Mouse (Mus musculus): Measurements from ENCODE around the gene Rapgefl1.
"Not testable (repeated sequence)": the region's sequence is repeated elsewhere in the genome, so short reads cannot be mapped to it uniquely, and the experiment has no call there.

Rapgefl1 gene

DNA sequence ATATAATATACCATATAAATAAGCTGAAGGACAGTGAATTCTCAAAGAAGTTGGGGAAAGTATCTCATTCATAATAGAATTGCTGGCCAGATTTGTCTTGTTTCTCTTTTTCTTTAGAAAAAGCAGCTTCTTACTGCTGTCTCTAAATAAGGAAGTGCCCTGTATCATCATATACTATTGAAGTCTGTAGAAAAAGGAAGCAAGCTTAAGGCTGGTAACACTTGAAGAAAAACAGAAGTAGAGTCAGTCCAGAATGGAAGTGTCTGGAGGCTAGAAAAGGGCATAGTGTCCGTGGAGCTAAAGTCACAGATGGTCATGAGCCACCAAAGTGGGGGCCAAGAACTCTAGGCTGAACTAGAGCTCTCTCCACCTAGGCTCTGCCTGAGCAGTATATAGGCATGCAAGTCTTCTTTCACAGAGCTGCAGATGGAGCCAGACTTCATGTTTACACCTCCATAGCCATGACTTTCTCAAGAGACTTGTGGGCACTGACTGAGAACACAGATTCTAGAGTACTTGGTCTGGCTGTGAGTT lies 19.8 kb upstream of the Rapgefl1 start:
- no peak for DNase-seq (ENCODE audit: low spot score)

DNA sequence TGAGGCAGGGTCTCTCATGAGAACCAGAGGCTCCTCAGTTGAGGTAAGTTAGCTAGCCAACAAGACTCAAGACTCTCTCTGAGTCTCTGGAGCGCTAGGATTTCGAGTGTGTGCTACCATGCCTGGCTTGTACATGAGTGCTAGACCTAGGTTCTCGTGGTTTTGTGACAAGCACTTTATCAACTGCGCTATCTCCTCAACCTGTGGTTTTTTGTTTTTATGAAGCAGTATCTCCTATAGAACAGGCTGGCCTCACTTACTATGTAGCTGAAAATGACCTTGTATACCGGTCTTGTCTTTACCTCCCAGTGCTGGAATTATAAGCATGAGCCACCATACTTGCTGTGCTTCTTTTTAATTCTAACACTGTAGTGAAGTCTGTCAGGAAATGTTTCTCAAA lies 15.6 kb upstream of the Rapgefl1 start:
- no peak for DNase-seq (ENCODE audit: low spot score)

DNA sequence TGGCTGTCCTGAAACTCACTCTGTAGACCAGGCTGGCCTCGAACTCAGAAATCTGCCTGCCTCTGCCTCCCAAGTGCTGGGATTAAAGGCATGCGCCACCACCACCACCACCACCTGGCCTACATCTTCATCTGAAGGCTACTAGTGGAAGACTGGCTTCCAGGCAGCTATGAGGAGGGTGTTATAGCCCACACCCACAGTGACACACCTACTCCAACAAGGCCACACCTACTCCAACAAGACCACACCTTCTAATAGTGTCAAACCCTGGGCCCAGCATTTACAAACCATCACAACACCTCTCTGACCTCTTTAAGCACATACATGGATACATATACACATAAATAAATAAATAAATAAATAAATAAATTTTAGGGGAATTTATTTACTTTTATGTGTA lies 10.5 kb upstream of the Rapgefl1 start:
- DNase-seq (ENCODE audit: low spot score): not testable (repeated sequence)

DNA sequence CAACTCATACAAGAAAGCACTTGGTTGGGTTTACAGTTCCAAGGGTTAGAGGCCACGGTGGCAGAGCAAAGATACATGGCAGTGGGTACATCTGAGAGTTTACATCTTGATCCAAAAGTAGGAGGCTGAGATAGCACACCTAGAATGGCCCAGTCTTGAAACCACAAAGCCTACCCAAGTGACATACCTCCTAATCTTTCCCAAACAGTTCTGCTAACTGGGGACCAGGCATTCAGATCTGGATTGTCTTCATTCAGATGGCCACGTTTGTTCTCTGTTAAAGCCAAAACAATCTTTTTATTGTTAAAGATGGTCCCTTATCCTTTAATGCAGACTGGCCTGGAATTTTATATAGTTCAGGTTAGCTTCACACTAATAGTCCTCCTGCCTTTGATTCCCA lies 8.7 kb upstream of the Rapgefl1 start:
- DNase-seq (ENCODE audit: low spot score): no peak

DNA sequence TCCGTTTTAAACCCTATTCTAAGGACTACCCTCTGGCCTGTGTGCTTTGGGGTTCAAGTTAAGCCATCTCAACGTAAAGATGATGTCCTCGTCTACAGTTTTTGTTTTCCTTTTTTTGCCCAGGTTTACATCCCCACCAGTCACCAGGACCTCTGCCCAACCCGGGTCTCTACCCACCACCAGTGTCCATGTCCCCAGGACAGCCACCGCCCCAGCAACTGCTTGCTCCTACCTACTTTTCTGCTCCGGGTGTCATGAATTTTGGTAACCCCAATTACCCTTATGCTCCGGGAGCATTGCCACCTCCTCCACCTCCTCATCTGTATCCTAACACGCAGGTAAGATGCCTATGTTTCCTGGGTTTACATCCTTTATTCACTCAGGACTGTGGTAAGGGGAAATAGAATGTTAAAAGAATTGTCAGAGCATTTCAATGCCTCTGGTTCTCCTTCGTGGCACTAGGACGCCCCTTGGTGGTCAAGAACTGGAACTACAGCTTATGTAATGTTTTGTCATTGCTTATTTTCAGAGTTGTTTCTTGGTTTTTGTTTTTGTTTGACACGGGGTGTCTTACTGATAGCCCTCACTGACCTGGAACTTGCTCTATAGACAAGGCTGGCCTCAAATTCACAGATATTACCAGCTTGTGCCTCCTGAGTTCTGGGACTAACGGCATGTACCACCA lies 7.4 kb upstream of the Rapgefl1 start:
- peak; percentile 69 for DNase-seq (ENCODE audit: low spot score)

GRCm38 (mm10) chr11:98829875-98830274 lies 6.7 kb upstream of the Rapgefl1 start:
- DNase-seq (ENCODE audit: low spot score): peak; percentile 35

DNA sequence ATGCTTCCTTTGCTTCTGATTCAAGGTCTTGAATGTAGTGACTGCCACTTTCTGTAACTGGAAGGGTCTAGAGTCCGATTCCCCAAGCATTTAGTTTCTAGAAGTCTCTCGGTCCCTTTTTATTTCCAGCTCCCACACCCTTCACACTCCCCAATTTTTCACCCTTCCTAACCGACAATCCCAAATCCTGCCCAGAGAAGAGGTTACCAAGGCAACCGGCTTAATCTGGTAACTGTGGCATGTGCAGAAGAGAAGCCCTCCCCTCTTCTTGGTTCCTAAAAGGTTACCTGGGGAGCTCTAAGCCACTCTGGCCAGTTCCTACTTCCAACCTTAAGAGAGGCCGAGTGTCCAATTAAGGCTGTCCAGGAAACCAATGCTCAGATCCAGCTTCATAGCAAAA lies 1.3 kb upstream of the Rapgefl1 start:
- DNase-seq (ENCODE audit: low spot score): no peak

- no peak for DNase-seq (ENCODE audit: low spot score)
These were observed 860 bp upstream of the Rapgefl1 start for GRCm38 (mm10) chr11:98835725-98836124.

DNA sequence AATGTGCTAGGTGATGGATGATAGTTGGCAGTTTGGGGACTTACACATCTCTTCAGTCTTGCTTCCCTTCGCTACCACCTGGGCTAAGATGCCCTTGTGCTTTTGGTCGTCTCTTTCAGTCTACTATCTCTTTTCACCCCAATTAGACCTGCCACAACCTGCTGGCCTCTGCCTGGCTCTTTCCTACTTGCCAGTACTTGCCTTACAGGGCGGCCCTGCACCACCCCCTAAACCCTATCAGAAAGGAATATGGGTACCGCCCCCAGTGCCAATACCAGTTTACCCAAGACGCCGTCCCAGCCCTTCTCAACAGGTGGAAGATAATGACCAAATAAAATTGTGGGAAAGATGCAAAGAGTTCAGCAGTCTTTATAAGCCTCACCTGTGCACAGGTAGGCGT lies 457 bp upstream of the Rapgefl1 start:
- DNase-seq (ENCODE audit: low spot score): no peak

DNA sequence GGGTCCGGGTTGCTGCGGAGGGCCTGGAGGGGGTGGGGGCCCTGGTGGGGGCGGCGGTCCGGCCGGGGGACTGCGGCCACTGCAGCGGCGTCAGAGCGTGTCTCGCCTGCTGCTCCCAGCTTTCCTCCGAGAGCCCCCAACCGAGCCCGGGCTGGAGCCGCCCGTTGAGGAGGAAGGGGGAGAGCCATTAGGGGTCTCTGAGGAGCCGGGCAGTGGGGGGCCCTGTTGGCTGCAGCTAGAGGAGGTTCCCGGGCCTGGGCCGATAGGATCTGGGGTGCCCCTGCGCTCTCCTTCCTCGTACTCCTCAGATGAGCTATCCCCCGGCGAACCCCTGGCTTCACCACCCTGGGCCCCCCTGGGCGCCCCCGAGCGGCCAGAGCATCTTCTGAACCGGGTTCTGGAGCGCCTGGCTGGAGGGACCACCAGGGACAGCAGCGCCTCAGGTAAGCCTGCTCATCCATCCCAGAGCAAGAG lies 683 bp downstream of the Rapgefl1 start:
- no peak for DNase-seq (ENCODE audit: low spot score)

- no peak for DNase-seq (ENCODE audit: low spot score)
These were observed 1.3 kb downstream of the Rapgefl1 start for GRCm38 (mm10) chr11:98837917-98838316.

- DNase-seq (ENCODE audit: low spot score): no peak
These were observed 1.9 kb downstream of the Rapgefl1 start for GRCm38 (mm10) chr11:98838512-98838911.

- DNase-seq (ENCODE audit: low spot score): no peak
These were observed 2.8 kb downstream of the Rapgefl1 start for GRCm38 (mm10) chr11:98839402-98839801.

GRCm38 (mm10) chr11:98839897-98840296 lies 3.3 kb downstream of the Rapgefl1 start:
- no peak for DNase-seq (ENCODE audit: low spot score)

DNA sequence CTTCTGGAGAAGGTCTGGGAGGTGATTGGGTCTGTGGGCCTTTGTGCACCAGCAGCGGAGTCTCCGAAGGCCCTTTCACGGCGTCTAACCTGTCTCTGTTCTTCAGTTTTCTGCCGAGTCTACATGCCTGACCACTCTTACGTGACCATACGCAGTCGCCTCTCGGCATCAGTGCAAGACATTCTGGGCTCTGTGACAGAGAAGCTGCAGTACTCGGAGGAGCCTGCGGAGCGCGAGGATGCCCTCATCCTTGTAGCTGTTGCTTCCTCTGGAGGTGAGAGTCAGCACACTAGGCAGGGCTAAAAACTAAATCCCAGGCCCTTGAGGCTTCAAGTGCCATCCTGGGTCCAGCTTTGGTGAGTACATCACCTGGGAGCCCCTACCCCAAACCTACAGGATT lies 9.4 kb downstream of the Rapgefl1 start:
- DNase-seq (ENCODE audit: low spot score): no peak

GRCm38 (mm10) chr11:98846865-98847604 lies 10.4 kb downstream of the Rapgefl1 start:
- no peak for DNase-seq (ENCODE audit: low spot score)

- DNase-seq (ENCODE audit: low spot score): no peak
These were observed 12.8 kb downstream of the Rapgefl1 start for GRCm38 (mm10) chr11:98849196-98849894.

DNA sequence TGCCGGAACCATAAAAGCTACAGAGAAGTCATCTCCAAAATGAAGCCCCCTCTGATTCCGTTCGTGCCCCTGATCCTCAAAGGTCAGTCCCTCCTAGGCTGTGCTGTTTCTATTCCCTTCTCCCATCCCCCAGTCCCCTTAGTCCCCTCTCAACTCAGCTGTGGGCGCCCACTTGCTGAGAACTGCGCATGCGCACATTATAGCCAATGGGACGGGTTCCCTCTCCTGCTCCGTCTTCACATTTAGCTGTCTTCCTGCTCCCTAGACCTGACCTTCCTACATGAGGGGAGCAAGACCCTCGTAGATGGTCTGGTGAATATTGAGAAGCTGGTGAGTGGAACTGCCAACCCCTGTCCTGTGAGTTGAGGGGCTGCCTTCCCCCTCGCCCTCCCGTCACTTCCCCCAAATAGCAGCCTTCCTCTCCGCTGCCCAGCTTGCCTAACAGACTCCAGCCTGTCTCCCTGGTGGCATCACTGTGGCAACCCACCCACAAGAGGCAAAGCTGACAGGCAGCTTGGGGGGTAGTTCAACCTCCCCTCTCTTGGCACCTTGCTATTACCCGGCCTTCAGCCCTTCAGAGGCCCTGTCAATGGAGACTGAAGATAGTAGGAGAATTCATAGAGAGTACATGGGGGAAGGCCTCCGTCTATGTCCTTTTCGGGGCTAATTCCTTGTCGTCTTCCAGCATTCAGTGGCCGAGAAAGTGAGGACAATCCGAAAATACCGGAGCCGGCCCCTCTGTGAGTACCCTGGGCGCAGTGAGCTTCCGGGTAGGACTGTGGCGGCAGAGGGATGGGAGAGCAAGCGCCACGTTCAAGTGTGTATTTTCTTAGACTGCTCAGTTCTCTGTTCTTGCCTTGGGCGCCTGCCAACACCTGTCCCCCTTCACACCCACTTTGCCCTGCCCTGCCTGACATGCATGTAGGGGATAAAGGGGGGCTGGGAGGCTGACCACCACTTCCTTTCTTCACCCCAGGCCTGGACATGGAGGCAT lies 13.8 kb downstream of the Rapgefl1 start:
- DNase-seq (ENCODE audit: low spot score): no peak

GRCm38 (mm10) chr11:98854116-98854515 lies 17.5 kb downstream of the Rapgefl1 start:
- no peak for DNase-seq (ENCODE audit: low spot score)

- DNase-seq (ENCODE audit: low spot score): no peak
These were observed 18.1 kb downstream of the Rapgefl1 start for GRCm38 (mm10) chr11:98854659-98855058.
